Mouse (Mus musculus) myocyte (in vitro differentiated cells): Measurements from ENCODE around the gene Cops8. TPM values are rescaled to one million over a fixed set of nuclear protein-coding genes. Genes with fewer than 3 reads are reported as not detected.

Source experiments
- H3K27me3 ChIP-seq: one replicate; pipeline ENCODE4 v1.6.1; 2011; ENCODE audit not compliant: control insufficient read depth, insufficient read depth, insufficient read length
- H3K36me3 ChIP-seq: one replicate; pipeline ENCODE4 v1.6.1; 2011; ENCODE audit not compliant: control insufficient read depth, insufficient read depth
- H3K4me2 ChIP-seq: one replicate; pipeline ENCODE4 v1.6.1; 2011; ENCODE audit warnings: low read depth, control low read depth
- H3K4me3 ChIP-seq: one replicate; pipeline ENCODE4 v1.5.1; 2011; ENCODE audit warnings: mild to moderate bottlenecking, control low read depth, moderate library complexity
- H3K79me2 ChIP-seq: one replicate; pipeline ENCODE4 v1.6.1; 2011; ENCODE audit not compliant: control insufficient read depth, insufficient read depth
- H3ac ChIP-seq: one replicate; pipeline ENCODE4 v1.6.1; 2011; ENCODE audit not compliant: control insufficient read depth, insufficient read length
- CEBPB ChIP-seq: IDR thresholded peaks from 2 replicates; pipeline ENCODE4 v1.6.1; 2011; ENCODE audit warnings: mild to moderate bottlenecking, moderate library complexity; ENCODE audit not compliant: poor library complexity, insufficient read depth, severe bottlenecking
- E2F4 ChIP-seq: IDR thresholded peaks from one replicate; pipeline ENCODE4 v1.6.1; 2011; ENCODE audit warnings: mild to moderate bottlenecking, control low read depth, moderate library complexity; ENCODE audit not compliant: insufficient read depth
- MAX ChIP-seq: IDR thresholded peaks from one replicate; pipeline ENCODE4 v1.6.1; 2011; ENCODE audit warnings: low read depth, mild to moderate bottlenecking, control low read depth
- MYOD1 ChIP-seq, 3 experiments: IDR thresholded peaks; one replicate each; pipeline ENCODE4 v1.6.1; 2011; ENCODE audit warnings: control low read depth in 2 of 3, low read depth in 2 of 3, mild to moderate bottlenecking in 2 of 3, moderate library complexity in 1 of 3; ENCODE audit not compliant: insufficient read length in 2 of 3, control insufficient read depth in 1 of 3
- MYOG ChIP-seq, 3 experiments: IDR thresholded peaks; one replicate each; pipeline ENCODE4 v1.6.1; 2011; ENCODE audit warnings: control low read depth in 2 of 3, low read depth in 2 of 3, mild to moderate bottlenecking in 2 of 3; ENCODE audit not compliant: insufficient read length in 2 of 3, control insufficient read depth in 1 of 3, insufficient read depth in 1 of 3
- POLR2A ChIP-seq: IDR thresholded peaks from one replicate; pipeline ENCODE4 v1.6.1; 2011; ENCODE audit warnings: low read depth, mild to moderate bottlenecking, control low read depth, moderate library complexity; ENCODE audit not compliant: insufficient read length
- POLR2AphosphoS2 ChIP-seq: IDR thresholded peaks from one replicate; pipeline ENCODE4 v1.6.1; 2011; ENCODE audit warnings: low read depth, control low read depth; ENCODE audit not compliant: insufficient read length
- REST ChIP-seq: IDR thresholded peaks from one replicate; pipeline ENCODE4 v1.6.1; 2011; ENCODE audit warnings: mild to moderate bottlenecking, control low read depth, moderate library complexity; ENCODE audit not compliant: insufficient read depth, insufficient read length
- SRF ChIP-seq: IDR thresholded peaks from one replicate; pipeline ENCODE4 v1.6.1; 2011; ENCODE audit warnings: low read depth; ENCODE audit not compliant: control insufficient read depth, insufficient read length
- TCF12 ChIP-seq: IDR thresholded peaks from one replicate; pipeline ENCODE4 v1.6.1; 2011; ENCODE audit warnings: mild to moderate bottlenecking, control low read depth; ENCODE audit not compliant: poor library complexity, insufficient read depth, severe bottlenecking
- TCF3 ChIP-seq: IDR thresholded peaks from one replicate; pipeline ENCODE4 v1.6.1; 2011; ENCODE audit warnings: low read depth, control low read depth; ENCODE audit not compliant: insufficient read length
- USF1 ChIP-seq: IDR thresholded peaks from one replicate; pipeline ENCODE4 v1.6.1; 2011; ENCODE audit warnings: low read depth, mild to moderate bottlenecking, control low read depth, moderate library complexity
- polyA plus RNA-seq: library from polyadenylated mRNA; unstranded; fragments of >200 nt; fragmentation: generic; extraction: Trizol; gene quantifications from one replicate; pipeline ENCODE4 v1.2.1, GENCODE M21; 2012; ENCODE audit warnings: missing spikeins

Gene Cops8
- polyA plus RNA-seq, 1 experiment: 98.1 TPM

GRCm38 (mm10) chr1:90566664-90567440 is 35.9 kb upstream of the Cops8 start:
- Histone ChIP-seq H3K27me3 (no peaks in the 10 kb centered on the region), H3ac (no peak overlapping the region)
- TF ChIP-seq POLR2AphosphoS2: no peak
- TF ChIP-seq MYOD1 (IDR thresholded peaks at IDR 0.05; ENCODE audit: control insufficient read depth in 1 of 3, insufficient read length in 2 of 3, low read depth in 2 of 3): no peak
- TF ChIP-seq USF1: no peak
- TF ChIP-seq TCF3: no peak
- TF ChIP-seq TCF12: no peak
- TF ChIP-seq POLR2A: no peak
- TF ChIP-seq SRF: no peak
- TF ChIP-seq CEBPB: no peak
- no peak for TF ChIP-seq E2F4
- no peak for TF ChIP-seq MYOG (IDR thresholded peaks at IDR 0.05; ENCODE audit: control insufficient read depth in 1 of 3, insufficient read depth in 1 of 3, insufficient read length in 2 of 3, low read depth in 2 of 3)
- TF ChIP-seq MAX: no peak
- TF ChIP-seq REST: no peak

DNA sequence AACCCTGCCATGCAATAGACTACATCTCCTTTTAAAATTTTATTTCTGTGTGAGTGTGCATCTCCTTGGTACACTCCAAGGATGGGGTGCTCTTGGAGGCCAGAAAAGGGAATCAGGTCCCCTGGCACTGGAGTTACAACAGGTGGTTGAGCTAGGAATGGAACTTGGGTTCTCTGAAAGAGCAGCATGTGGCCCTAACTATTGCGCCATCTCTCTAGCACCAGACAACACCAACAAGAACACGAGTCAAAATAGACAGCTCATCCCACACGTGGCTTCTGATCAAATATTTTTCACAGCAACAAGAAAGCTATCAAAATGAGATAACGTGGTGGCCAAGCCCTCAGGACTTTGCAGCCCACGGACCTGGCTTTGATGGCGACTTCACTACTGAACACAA is 28.9 kb upstream of the Cops8 start:
- H3K4me2 ChIP-seq: no peak overlapping the region
- H3K79me2 ChIP-seq: no peaks in the 10 kb centered on the region
- H3K36me3 ChIP-seq: no peaks in the 10 kb centered on the region
- no peak overlapping the region for H3K4me3 ChIP-seq
- TF ChIP-seq CEBPB (peak; percentile 74), MYOD1 (IDR thresholded peaks at IDR 0.05; ENCODE audit: control insufficient read depth in 1 of 3, insufficient read length in 2 of 3, low read depth in 2 of 3) (no peak)
- H3ac ChIP-seq: no peak overlapping the region
- H3K27me3 ChIP-seq: no peaks in the 10 kb centered on the region

More at GRCm38 (mm10) chr1:90566664-90567440, 35.9 kb upstream of the Cops8 start:
- Histone ChIP-seq H3K36me3 (no peaks in the 10 kb centered on the region), H3K4me2 (no peak overlapping the region), H3K79me2 (no peaks in the 10 kb centered on the region), H3K4me3 (no peak overlapping the region)

GRCm38 (mm10) chr1:90574845-90575244 is 27.9 kb upstream of the Cops8 start:
- H3K36me3 ChIP-seq: no peaks in the 10 kb centered on the region
- H3K4me2 ChIP-seq: no peak overlapping the region
- TF ChIP-seq POLR2AphosphoS2: no peak
- no peak for TF ChIP-seq TCF12
- TF ChIP-seq TCF3: no peak
- TF ChIP-seq SRF: no peak
- no peak for TF ChIP-seq MAX
- no peak for TF ChIP-seq MYOG (IDR thresholded peaks at IDR 0.05; ENCODE audit: control insufficient read depth in 1 of 3, insufficient read depth in 1 of 3, insufficient read length in 2 of 3, low read depth in 2 of 3)
- no peak for TF ChIP-seq CEBPB
- no peak for TF ChIP-seq USF1
- no peak for TF ChIP-seq E2F4
- no peak for TF ChIP-seq POLR2A
- TF ChIP-seq MYOD1 (IDR thresholded peaks at IDR 0.05; ENCODE audit: control insufficient read depth in 1 of 3, insufficient read length in 2 of 3, low read depth in 2 of 3): no peak
- H3K27me3 ChIP-seq: no peaks in the 10 kb centered on the region
- no peaks in the 10 kb centered on the region for H3K79me2 ChIP-seq
- no peak overlapping the region for H3ac ChIP-seq
- H3K4me3 ChIP-seq: no peak overlapping the region

GRCm38 (mm10) chr1:90577417-90577816 is 25.4 kb upstream of the Cops8 start:
- H3K36me3 ChIP-seq: no peaks in the 10 kb centered on the region
- no peak for TF ChIP-seq TCF12
- TF ChIP-seq E2F4: no peak
- no peak for TF ChIP-seq SRF
- no peak for TF ChIP-seq MAX
- no peak for TF ChIP-seq REST
- no peak for TF ChIP-seq POLR2A
- no peak for TF ChIP-seq TCF3
- TF ChIP-seq POLR2AphosphoS2: no peak
- TF ChIP-seq USF1: no peak
- H3K4me2 ChIP-seq: no peak overlapping the region
- H3K4me3 ChIP-seq: no peak overlapping the region
- H3ac ChIP-seq: no peak overlapping the region
- no peaks in the 10 kb centered on the region for H3K27me3 ChIP-seq
- no peaks in the 10 kb centered on the region for H3K79me2 ChIP-seq

DNA sequence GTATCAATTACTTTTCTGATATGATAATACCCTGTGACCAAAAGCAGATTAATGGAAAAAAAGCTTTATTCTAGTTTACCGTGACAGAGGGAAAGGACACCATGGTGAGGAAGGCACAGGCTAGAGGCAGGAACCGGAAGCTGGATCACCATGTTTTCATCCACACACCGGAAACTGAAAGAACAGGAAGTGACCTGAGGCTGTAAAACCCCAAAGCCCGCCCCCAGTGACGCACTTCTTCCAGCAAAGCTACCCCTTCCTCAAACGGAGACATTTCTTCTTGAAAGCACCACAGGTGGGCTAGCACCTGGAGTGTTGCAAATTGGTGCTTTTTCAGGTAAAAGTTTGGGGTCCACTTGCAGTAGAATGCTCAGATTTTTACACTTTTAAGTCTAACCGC is 20.1 kb upstream of the Cops8 start:
- H3K4me2 ChIP-seq: no peak overlapping the region

More for the DNA sequence above, 20.1 kb upstream of the Cops8 start:
- no peak for TF ChIP-seq SRF
- no peak for TF ChIP-seq USF1
- TF ChIP-seq CEBPB: no peak
- TF ChIP-seq E2F4: no peak
- TF ChIP-seq MYOD1 (IDR thresholded peaks at IDR 0.05; ENCODE audit: control insufficient read depth in 1 of 3, insufficient read length in 2 of 3, low read depth in 2 of 3): no peak
- H3K79me2 ChIP-seq: no peaks in the 10 kb centered on the region
- H3ac ChIP-seq: no peak overlapping the region
- no peak overlapping the region for H3K4me3 ChIP-seq
- no peaks in the 10 kb centered on the region for H3K36me3 ChIP-seq
- H3K27me3 ChIP-seq: no peaks in the 10 kb centered on the region
